Mouse (Mus musculus): ENCODE data around the gene Olfr98.

DNA sequence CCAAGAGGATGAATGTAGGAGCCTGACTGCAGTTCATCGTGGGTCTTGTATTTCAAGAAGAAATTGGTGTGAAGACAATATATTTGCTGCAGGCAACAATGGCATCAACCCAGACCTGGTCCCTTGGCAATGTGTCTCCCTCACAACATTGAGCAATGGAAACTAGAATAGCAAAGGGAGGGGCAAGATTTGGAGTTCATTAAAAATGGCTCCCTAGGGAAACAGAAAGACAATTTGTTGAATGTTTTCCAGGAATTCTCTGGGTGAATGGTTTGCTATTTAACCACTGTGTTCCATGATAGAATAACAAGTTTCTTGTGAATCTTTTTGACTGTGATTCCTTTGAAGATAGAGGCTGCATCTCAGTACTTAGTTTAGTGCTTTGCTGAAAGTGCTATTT lies at the start of gene Olfr98:
- TF ChIP-seq CTCF (IDR thresholded peaks at IDR 0.05 in 2 of 3, conservative IDR thresholded peaks at IDR 0.05 in 1 of 3; ENCODE audit: control insufficient read depth in 1 of 3, insufficient read depth in 1 of 3, low read depth in 2 of 3, low read length in 3 of 3, poor library complexity in 1 of 3, severe bottlenecking in 1 of 3) (no peak), GATA1 (IDR thresholded peaks at IDR 0.05; ENCODE audit: low read depth, low read length) (no peak)
